ENCODE assay signal across 8 mouse cellular contexts in genomic region chr11:78179438-78179999, GRCm38 (mm10). TPM values are rescaled to one million over a fixed set of nuclear protein-coding genes. Genes with fewer than 3 reads are reported as not detected.
DNase-seq lines count a peak whose midpoint lies in the region; ATAC-seq and TF ChIP-seq lines count a peak whose summit lies in the region.

No protein-coding gene starts in this region.

- peak overlapping the region; percentile 96 for H3K4me2 ChIP-seq in heart, postnatal 0 days (ENCODE audit: low read depth, low read length)
- peak overlapping the region; percentile 69 for H3K4me2 ChIP-seq in midbrain, postnatal 0 days (ENCODE audit: low read depth, low read length, poor library complexity, severe bottlenecking)

- TF ChIP-seq EP300 in heart, postnatal 0 days (IDR thresholded peaks at IDR 0.05; ENCODE audit: low read depth) = no peak

- H3K9ac ChIP-seq in heart, postnatal 0 days (replicated peaks; ENCODE audit: low read depth, low read length) = no peak overlapping the region
- no peak overlapping the region for H3K9ac ChIP-seq in midbrain, postnatal 0 days (replicated peaks; ENCODE audit: low read length, poor library complexity, severe bottlenecking)

- ATAC-seq in heart, postnatal 0 days (ENCODE audit: insufficient read depth, low read depth) = no peak
- no peak for ATAC-seq in midbrain, postnatal 0 days (ENCODE audit: low FRiP score)

- intact Hi-C loops in heart, postnatal 25 days (cut with DNase I) = loop anchor here (2.0 kb wide), 1 partner anchor 161 kb away; no protein-coding TSS in a partner anchor

- H3K4me3 ChIP-seq in heart, postnatal 0 days (ENCODE audit: low read depth, low read length) = peak overlapping the region; percentile 63
- peak overlapping the region; percentile 66 for H3K4me3 ChIP-seq in brown adipose tissue, adult 24 weeks (ENCODE audit: insufficient read depth, low read depth, low read length)
- H3K4me3 ChIP-seq in midbrain, postnatal 0 days (ENCODE audit: low read depth, low read length) = no peak overlapping the region

- H3K27ac ChIP-seq in heart, postnatal 0 days (ENCODE audit: low read depth) = no peak overlapping the region
- no peak overlapping the region for H3K27ac ChIP-seq in brown adipose tissue, adult 24 weeks (replicated peaks; ENCODE audit: low read depth, low read length)
- H3K27ac ChIP-seq in midbrain, postnatal 0 days (ENCODE audit: low read depth, low read length) = no peak overlapping the region

- TF ChIP-seq CTCF in heart, postnatal 0 days (IDR thresholded peaks at IDR 0.05; ENCODE audit: low read depth) = no peak
- TF ChIP-seq CTCF in midbrain, postnatal 0 days (IDR thresholded peaks at IDR 0.05) = no peak

- peaks cover 29% of the 10 kb centered on the region for H3K36me3 ChIP-seq in heart, postnatal 0 days (replicated peaks; ENCODE audit: control insufficient read depth, insufficient read depth, low read length)
- peaks cover 19% of the 10 kb centered on the region for H3K36me3 ChIP-seq in midbrain, postnatal 0 days (ENCODE audit: insufficient read depth, low read length)

- DNase-seq in heart, postnatal 0 days (ENCODE audit: low spot score) = no peak
- no peak for DNase-seq in heart, postnatal 25 days (ENCODE audit: low spot score)
- DNase-seq in induced T-regulatory cell, adult 2 months (ENCODE audit: low read depth) = peak; percentile 52
- DNase-seq in midbrain, postnatal 0 days (ENCODE audit: low spot score) = no peak
- no peak for DNase-seq in cerebellum, adult 18-20 months
- DNase-seq in layer of hippocampus, postnatal 10 days (ENCODE audit: low spot score in 2 of 2) = no peak
- no peak for DNase-seq in layer of hippocampus, postnatal 25 days (ENCODE audit: extremely low spot score in 1 of 2, low spot score in 1 of 2)

- no peaks in the 10 kb centered on the region for H3K27me3 ChIP-seq in heart, postnatal 0 days (ENCODE audit: control insufficient read depth, insufficient read depth, low read length)
- H3K27me3 ChIP-seq in midbrain, postnatal 0 days (ENCODE audit: insufficient read depth, low read length) = no peaks in the 10 kb centered on the region

- H3K4me1 ChIP-seq in heart, postnatal 0 days (ENCODE audit: control insufficient read depth, insufficient read depth) = peaks cover 17% of the 10 kb centered on the region
- H3K4me1 ChIP-seq in brown adipose tissue, adult 24 weeks (ENCODE audit: control insufficient read depth, insufficient read depth, insufficient read length, low read length) = peaks cover 4% of the 10 kb centered on the region; the same call in 1 of the 2 replicates
- peaks cover 12% of the 10 kb centered on the region; the same call in 1 of the 2 replicates for H3K4me1 ChIP-seq in midbrain, postnatal 0 days (ENCODE audit: insufficient read depth, low read length)

- no peaks in the 10 kb centered on the region for H3K9me3 ChIP-seq in heart, postnatal 0 days (replicated peaks; ENCODE audit: control insufficient read depth, low read length)
- H3K9me3 ChIP-seq in midbrain, postnatal 0 days (ENCODE audit: low read length) = no peaks in the 10 kb centered on the region

- WGBS in heart, postnatal 0 days = 32% methylated on average over 8 of the region's 8 CpGs
- WGBS in midbrain, postnatal 0 days = 39% methylated on average over 8 of the region's 8 CpGs

RNA-seq across cellular contexts. Expression of gene Tlcd1, which starts 3.0 kb away (rescaled TPM):
- 19.9 and 24.1 TPM in 2 replicates for total RNA-seq in heart, postnatal 0 days (2014; rRNA removed; ENCODE audit: low replicate concordance)
- 15.1 and 16.8 TPM in 2 replicates for polyA plus RNA-seq in heart, postnatal 0 days (2015; fragmentation: Nextera tagmentation; extraction: Ambion mirVana)
- 1 to 10 TPM; 5.5 to 7.2 TPM for total RNA-seq in heart, postnatal 25 days (2021)
- 77.2 and 118 TPM in 2 replicates for polyA plus RNA-seq in brown adipose tissue, adult 24 weeks (2012; ENCODE audit: insufficient read depth, insufficient read length, missing spikeins)
- 12.6 and 24.0 TPM in 2 replicates for total RNA-seq in midbrain, postnatal 0 days (2014; rRNA removed)
- 18.1 and 25.4 TPM in 2 replicates for polyA plus RNA-seq in midbrain, postnatal 0 days (2015; fragmentation: Nextera tagmentation; extraction: Ambion mirVana)
- total RNA-seq in layer of hippocampus, postnatal 10 days (2021) = 10 to 100 TPM; 37.0 to 38.8 TPM
- total RNA-seq in layer of hippocampus, postnatal 25 days (2021) = 10 to 100 TPM; 23.8 to 29.7 TPM

RNA-seq across cellular contexts. Expression of gene Nek8, which starts 3.0 kb away (rescaled TPM):
- total RNA-seq in heart, postnatal 0 days (2014; rRNA removed; ENCODE audit: low replicate concordance) = 24.6 and 27.2 TPM in 2 replicates
- polyA plus RNA-seq in heart, postnatal 0 days (2015; fragmentation: Nextera tagmentation; extraction: Ambion mirVana) = 8.1 and 9.1 TPM in 2 replicates
- total RNA-seq in heart, postnatal 25 days (2021) = 1 to 10 TPM; 2.5 to 2.6 TPM
- 3.2 and 6.3 TPM in 2 replicates for polyA plus RNA-seq in brown adipose tissue, adult 24 weeks (2012; ENCODE audit: insufficient read depth, insufficient read length, missing spikeins)
- total RNA-seq in midbrain, postnatal 0 days (2014; rRNA removed) = 7.1 and 7.6 TPM in 2 replicates
- 4.5 and 5.7 TPM in 2 replicates for polyA plus RNA-seq in midbrain, postnatal 0 days (2015; fragmentation: Nextera tagmentation; extraction: Ambion mirVana)
- total RNA-seq in layer of hippocampus, postnatal 10 days (2021) = 1 to 10 TPM; 6.2 to 6.4 TPM
- 1 to 10 TPM; 3.1 to 3.3 TPM for total RNA-seq in layer of hippocampus, postnatal 25 days (2021)

RNA-seq across cellular contexts. Expression of gene Rpl23a, which starts 3.9 kb away (rescaled TPM):
- 473 and 508 TPM in 2 replicates for total RNA-seq in heart, postnatal 0 days (2014; rRNA removed; ENCODE audit: low replicate concordance)
- 719 and 776 TPM in 2 replicates for polyA plus RNA-seq in heart, postnatal 0 days (2015; fragmentation: Nextera tagmentation; extraction: Ambion mirVana)
- 100 to 1,000 TPM; 776 to 853 TPM for total RNA-seq in heart, postnatal 25 days (2021)
- polyA plus RNA-seq in brown adipose tissue, adult 24 weeks (2012; ENCODE audit: insufficient read depth, insufficient read length, missing spikeins) = 881 and 950 TPM in 2 replicates
- total RNA-seq in midbrain, postnatal 0 days (2014; rRNA removed) = 753 and 863 TPM in 2 replicates
- polyA plus RNA-seq in midbrain, postnatal 0 days (2015; fragmentation: Nextera tagmentation; extraction: Ambion mirVana) = 853 and 860 TPM in 2 replicates
- total RNA-seq in layer of hippocampus, postnatal 10 days (2021) = 100 to 1,000 TPM; 878 to 942 TPM
- total RNA-seq in layer of hippocampus, postnatal 25 days (2021) = 100 to 1,000 TPM; 678 to 771 TPM

RNA-seq across cellular contexts. Expression of gene Rab34, which starts 8.7 kb away (rescaled TPM):
- 55.1 and 57.5 TPM in 2 replicates for total RNA-seq in heart, postnatal 0 days (2014; rRNA removed; ENCODE audit: low replicate concordance)
- polyA plus RNA-seq in heart, postnatal 0 days (2015; fragmentation: Nextera tagmentation; extraction: Ambion mirVana) = 37.1 and 39.7 TPM in 2 replicates
- total RNA-seq in heart, postnatal 25 days (2021) = 10 to 100 TPM; 11.2 to 12.2 TPM
- 61.8 and 78.8 TPM in 2 replicates for polyA plus RNA-seq in brown adipose tissue, adult 24 weeks (2012; ENCODE audit: insufficient read depth, insufficient read length, missing spikeins)
- total RNA-seq in midbrain, postnatal 0 days (2014; rRNA removed) = 71.3 and 78.4 TPM in 2 replicates
- 65.0 and 65.5 TPM in 2 replicates for polyA plus RNA-seq in midbrain, postnatal 0 days (2015; fragmentation: Nextera tagmentation; extraction: Ambion mirVana)
- total RNA-seq in layer of hippocampus, postnatal 10 days (2021) = 10 to 100 TPM; 40.9 to 42.2 TPM
- 10 to 100 TPM; 26.1 to 37.3 TPM for total RNA-seq in layer of hippocampus, postnatal 25 days (2021)

RNA-seq across cellular contexts. Expression of gene Proca1, which starts 13.7 kb away (rescaled TPM):
- total RNA-seq in heart, postnatal 0 days (2014; rRNA removed; ENCODE audit: low replicate concordance) = not detected in 2 replicates
- 2.1 and 3.2 TPM in 2 replicates for polyA plus RNA-seq in heart, postnatal 0 days (2015; fragmentation: Nextera tagmentation; extraction: Ambion mirVana)
- total RNA-seq in heart, postnatal 25 days (2021) = 1 to 10 TPM in 1 of 2 experiments, under 1 TPM in 1; 0.31 to 1.1 TPM
- 102 and 105 TPM in 2 replicates for polyA plus RNA-seq in brown adipose tissue, adult 24 weeks (2012; ENCODE audit: insufficient read depth, insufficient read length, missing spikeins)
- total RNA-seq in midbrain, postnatal 0 days (2014; rRNA removed) = 1.0 TPM in 2 replicates
- polyA plus RNA-seq in midbrain, postnatal 0 days (2015; fragmentation: Nextera tagmentation; extraction: Ambion mirVana) = 3.3 and 4.8 TPM in 2 replicates
- total RNA-seq in layer of hippocampus, postnatal 10 days (2021) = 1 to 10 TPM; 4.5 to 5.8 TPM
- 1 to 10 TPM; 5.0 to 5.4 TPM for total RNA-seq in layer of hippocampus, postnatal 25 days (2021)
